Mouse (Mus musculus) MEL (cell line): ENCODE measurements around the gene Hbq1b. TPM values are rescaled to one million over a fixed set of nuclear protein-coding genes. Genes with fewer than 3 reads are reported as not detected.

Source experiments
- DNase-seq: peaks from one replicate; pipeline ENCODE4 v3.0.0; 2011; ENCODE audit warnings: low read depth, low spot score
- H3K27ac ChIP-seq: 2 replicates; pipeline ENCODE4 v1.5.1; 2012; ENCODE audit warnings: low read depth, mild to moderate bottlenecking, control low read depth, low read length, moderate library complexity; ENCODE audit not compliant: control insufficient read depth
- H3K27me3 ChIP-seq, 2 experiments: fragments of 150-350 bp in 1 of 2; sonication (generic) in 1 of 2; 2 replicates each; pipeline ENCODE4 v1.6.1; 2012; ENCODE audit warnings: low read length in 2 of 2, mild to moderate bottlenecking in 2 of 2, improper control_type of control experiment in 1 of 2, moderate library complexity in 1 of 2; ENCODE audit not compliant: insufficient read depth in 2 of 2, control insufficient read depth in 1 of 2
- H3K36me3 ChIP-seq, 2 experiments: 2 replicates each; pipeline ENCODE4 v1.6.1; 2012 to 2014; ENCODE audit warnings: low read length in 2 of 2, improper control_type of control experiment in 1 of 2, inconsistent platforms in 1 of 2, mild to moderate bottlenecking in 1 of 2; ENCODE audit not compliant: insufficient read depth in 2 of 2, control insufficient read depth in 1 of 2
- H3K4me1 ChIP-seq, 2 experiments: fragments of 150-350 bp in 1 of 2; sonication (generic) in 1 of 2; 2 replicates each; pipeline ENCODE4 v1.6.1; 2012; ENCODE audit warnings: low read length in 2 of 2, improper control_type of control experiment in 1 of 2, mild to moderate bottlenecking in 1 of 2; ENCODE audit not compliant: insufficient read depth in 2 of 2, control insufficient read depth in 1 of 2
- H3K4me3 ChIP-seq, 2 experiments: fragments of 150-350 bp in 1 of 2; sonication (generic) in 1 of 2; 2 replicates each; pipeline ENCODE4 v1.5.1; 2012; ENCODE audit warnings: low read depth in 2 of 2, low read length in 2 of 2, mild to moderate bottlenecking in 2 of 2, moderate library complexity in 2 of 2, control low read depth in 1 of 2, improper control_type of control experiment in 1 of 2; ENCODE audit not compliant: control insufficient read depth in 1 of 2, insufficient read depth in 1 of 2
- H3K79me2 ChIP-seq: 2 replicates; pipeline ENCODE4 v1.6.1; 2012; ENCODE audit warnings: mild to moderate bottlenecking, low read length, moderate library complexity; ENCODE audit not compliant: control insufficient read depth, poor library complexity, insufficient read depth
- H3K9ac ChIP-seq: 2 replicates; pipeline ENCODE4 v1.6.1; 2012; ENCODE audit warnings: low read depth, mild to moderate bottlenecking, control low read depth, low read length, moderate library complexity; ENCODE audit not compliant: control insufficient read depth, poor library complexity, severe bottlenecking
- H3K9me3 ChIP-seq: fragments of 150-350 bp; sonication (generic); replicated peaks from 2 replicates; pipeline ENCODE4 v1.6.1; 2012; ENCODE audit warnings: mild to moderate bottlenecking, low read length, improper control_type of control experiment, moderate library complexity; ENCODE audit not compliant: insufficient read depth
- CHD1 ChIP-seq: IDR thresholded peaks from 2 replicates; pipeline ENCODE4 v1.6.1; 2012; ENCODE audit warnings: low read depth, mild to moderate bottlenecking, inconsistent platforms, low read length, improper control_type of control experiment
- E2F4 ChIP-seq: IDR thresholded peaks from 2 replicates; pipeline ENCODE4 v1.6.1; 2011; ENCODE audit warnings: low read depth, low read length, improper control_type of control experiment, borderline replicate concordance
- ELF1 ChIP-seq: IDR thresholded peaks from 2 replicates; pipeline ENCODE4 v1.6.1; 2014; ENCODE audit warnings: low read depth, mild to moderate bottlenecking, inconsistent platforms, low read length, improper control_type of control experiment, moderate library complexity
- ETS1 ChIP-seq: IDR thresholded peaks from 2 replicates; pipeline ENCODE4 v1.6.1; 2012; ENCODE audit warnings: low read depth, mild to moderate bottlenecking, inconsistent platforms, low read length, improper control_type of control experiment, moderate library complexity
- GABPA ChIP-seq: IDR thresholded peaks from 2 replicates; pipeline ENCODE4 v1.6.1; 2012; ENCODE audit warnings: low read depth, mild to moderate bottlenecking, inconsistent platforms, low read length, improper control_type of control experiment, moderate library complexity
- JUND ChIP-seq: IDR thresholded peaks from 2 replicates; pipeline ENCODE4 v1.6.1; 2011; ENCODE audit warnings: low read depth, mild to moderate bottlenecking, improper control_type of control experiment, low read length
- MAX ChIP-seq: IDR thresholded peaks from 2 replicates; pipeline ENCODE4 v1.6.1; 2011; ENCODE audit warnings: low read length, improper control_type of control experiment
- MAZ ChIP-seq: IDR thresholded peaks from 2 replicates; pipeline ENCODE4 v1.6.1; 2012; ENCODE audit warnings: low read depth, mild to moderate bottlenecking, inconsistent platforms, low read length, improper control_type of control experiment
- MXI1 ChIP-seq: IDR thresholded peaks from 2 replicates; pipeline ENCODE4 v1.6.1; 2011; ENCODE audit warnings: mild to moderate bottlenecking, low read depth, low read length, improper control_type of control experiment
- MYB ChIP-seq: IDR thresholded peaks from 2 replicates; pipeline ENCODE4 v1.6.1; 2011; ENCODE audit warnings: mild to moderate bottlenecking, low read depth, low read length, improper control_type of control experiment
- MYC ChIP-seq: IDR thresholded peaks from 2 replicates; pipeline ENCODE4 v1.6.1; 2011; ENCODE audit warnings: low read depth, mild to moderate bottlenecking, low read length, improper control_type of control experiment, moderate library complexity
- RAD21 ChIP-seq: IDR thresholded peaks from 2 replicates; pipeline ENCODE4 v1.6.1; 2011; ENCODE audit warnings: mild to moderate bottlenecking, low read depth, low read length, improper control_type of control experiment
- SIN3A ChIP-seq: IDR thresholded peaks from 2 replicates; pipeline ENCODE4 v1.6.1; 2012; ENCODE audit warnings: low read length, improper control_type of control experiment, inconsistent platforms
- TAL1 ChIP-seq: IDR thresholded peaks from 2 replicates; pipeline ENCODE4 v1.6.1; 2012; ENCODE audit warnings: mild to moderate bottlenecking, inconsistent platforms, low read length, moderate library complexity, mixed read lengths
- TBP ChIP-seq: IDR thresholded peaks from 2 replicates; pipeline ENCODE4 v1.8.0; 2011; ENCODE audit warnings: low read depth, low read length, improper control_type of control experiment
- TCF12 ChIP-seq: IDR thresholded peaks from 2 replicates; pipeline ENCODE4 v1.6.1; 2014; ENCODE audit warnings: low read depth, mild to moderate bottlenecking, inconsistent platforms, low read length, improper control_type of control experiment, moderate library complexity
- UBTF ChIP-seq: IDR thresholded peaks from 2 replicates; pipeline ENCODE4 v1.6.1; 2012; ENCODE audit warnings: low read depth, mild to moderate bottlenecking, inconsistent platforms, low read length, improper control_type of control experiment, moderate library complexity, borderline replicate concordance; ENCODE audit not compliant: insufficient read depth
- USF2 ChIP-seq, 2 experiments: IDR thresholded peaks; 2 replicates each; pipeline ENCODE4 v1.6.1; 2011 to 2012; ENCODE audit warnings: improper control_type of control experiment in 2 of 2, low read length in 2 of 2, borderline replicate concordance in 1 of 2, inconsistent platforms in 1 of 2, low read depth in 1 of 2, mild to moderate bottlenecking in 1 of 2; ENCODE audit not compliant: insufficient read depth in 1 of 2
- ZKSCAN1 ChIP-seq: IDR thresholded peaks from 2 replicates; pipeline ENCODE4 v1.6.1; 2012; ENCODE audit warnings: low read depth, mild to moderate bottlenecking, inconsistent platforms, low read length, improper control_type of control experiment, moderate library complexity
- ZNF384 ChIP-seq: IDR thresholded peaks from 2 replicates; pipeline ENCODE4 v1.6.1; 2012; ENCODE audit warnings: low read depth, mild to moderate bottlenecking, inconsistent platforms, low read length, improper control_type of control experiment
- polyA plus RNA-seq, 2 experiments: library from polyadenylated mRNA; stranded (reverse) in 1 of 2; unstranded in 1 of 2; fragments of >175 nt in 1 of 2; fragments of >200 nt in 1 of 2; gene quantifications; 2 replicates each; pipeline versions ENCODE4 v1.2.1 to v1.2.4; 2012; ENCODE audit warnings: low replicate concordance in 2 of 2, low read depth in 1 of 2; ENCODE audit not compliant: insufficient read length in 2 of 2, insufficient read depth in 1 of 2, missing spikeins in 1 of 2
- total RNA-seq: library from RNA; depleted of rRNA; stranded (reverse); fragments of 300-350 nt; gene quantifications from 2 replicates; pipeline ENCODE4 v1.2.3, GENCODE M21; 2012

Hbq1b gene
- total and polyA plus RNA-seq, 3 experiments = 2.3 to 6.5 TPM; not detected in 1

DNA sequence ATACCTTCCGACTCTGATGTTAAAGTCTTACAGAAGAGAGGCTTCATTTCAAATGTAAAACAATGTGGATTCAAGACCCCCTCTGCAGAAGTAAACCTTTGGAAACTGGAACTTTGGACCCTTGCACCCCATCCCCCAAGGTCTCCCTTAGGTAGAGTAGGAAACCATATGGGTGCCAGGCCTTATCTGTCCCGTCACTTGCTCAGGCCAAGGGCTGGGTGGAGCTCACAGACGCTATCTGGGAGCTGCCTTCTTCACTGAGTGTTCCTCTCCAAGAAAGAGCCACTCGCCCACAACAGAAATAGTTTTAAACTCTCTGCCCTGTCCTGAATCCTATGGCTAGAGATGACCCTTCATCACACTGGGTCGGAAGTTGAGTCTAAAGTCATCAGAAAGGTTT is 17.8 kb upstream of the Hbq1b start (continued):
- TF ChIP-seq ZKSCAN1 (no peak), JUND (no peak), ELF1 (peak; percentile 14; the same call in 1 of the 2 replicates), E2F4 (no peak), MYC (0 out of 2 replicates have a peak, but pooled peaks have one; percentile 32), TAL1 (peak; percentile 88), USF2 (IDR thresholded peaks at IDR 0.05; ENCODE audit: borderline replicate concordance in 1 of 2, insufficient read depth in 1 of 2, low read depth in 1 of 2, low read length in 2 of 2) (no peak), TBP (no peak), ZNF384 (no peak), MYB (no peak), MAZ (no peak; the same call in 1 of the 2 replicates), MAX (no peak), GABPA (no peak), RAD21 (no peak), SIN3A (0 out of 2 replicates have a peak, but pooled peaks have one; percentile 44), UBTF (no peak), ETS1 (peak; percentile 91), TCF12 (peak; percentile 95), CHD1 (no peak), MXI1 (no peak)

DNA sequence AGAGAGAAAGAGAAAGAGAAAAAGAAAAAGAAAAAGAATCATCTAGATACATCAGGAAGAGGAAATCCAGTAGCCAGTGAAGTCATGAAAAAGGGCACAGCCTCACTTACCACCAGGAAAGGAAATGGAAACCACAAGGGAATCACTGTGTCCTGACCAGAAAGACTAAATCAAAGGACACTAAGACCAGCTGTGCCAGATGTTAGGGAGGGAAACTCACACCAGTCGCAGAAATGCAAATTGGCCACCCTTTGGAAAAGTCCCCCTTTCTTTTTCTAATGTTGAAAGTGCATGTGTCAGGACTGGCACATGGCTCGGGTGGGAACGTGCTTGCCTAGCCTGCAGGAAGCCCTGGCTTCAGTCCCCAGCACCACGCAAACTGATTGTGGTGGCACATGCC is 15.6 kb upstream of the Hbq1b start:
- H3K4me1 ChIP-seq = peaks cover 16 to 31% of the 10 kb centered on the region in 2 experiments

More for the DNA sequence above, 15.6 kb upstream of the Hbq1b start:
- no peak overlapping the region for H3K4me3 ChIP-seq
- DNase-seq = peak; percentile 35
- TF ChIP-seq RAD21 = no peak
- TF ChIP-seq ETS1 = peak; percentile 77
- H3K79me2 ChIP-seq = peaks cover 5% of the 10 kb centered on the region
- no peaks in the 10 kb centered on the region; a peak in 1 of 4 replicates for H3K27me3 ChIP-seq
- no peak overlapping the region for H3K27ac ChIP-seq
- H3K9me3 ChIP-seq = no peaks in the 10 kb centered on the region
- peaks cover 0 to 31% of the 10 kb centered on the region in 2 experiments; a peak in 2 of 4 replicates for H3K36me3 ChIP-seq
- no peak overlapping the region for H3K9ac ChIP-seq
